Mouse (Mus musculus) lung, adult 2 months (tissue): Measurements from ENCODE around the gene Evc. TPM values are rescaled to one million over a fixed set of nuclear protein-coding genes. Genes with fewer than 3 reads are reported as not detected.

Source experiments
- DNase-seq: peaks from one replicate; pipeline ENCODE4 v3.0.0; 2022
- H3K4me1 ChIP-seq: fragments of 200-500 bp; 2 replicates; pipeline ENCODE4 v1.6.1; 2011; ENCODE audit warnings: low read length; ENCODE audit not compliant: control insufficient read depth, insufficient read depth
- H3K4me3 ChIP-seq: fragments of 200-500 bp; replicated peaks from 2 replicates; pipeline ENCODE3; 2011; ENCODE audit warnings: low read depth, mild to moderate bottlenecking, control low read depth, low read length; ENCODE audit errors: extremely low read depth
- CTCF ChIP-seq: fragments of 200-500 bp; IDR thresholded peaks from 2 replicates; pipeline ENCODE4 v1.5.1; 2011; ENCODE audit warnings: mild to moderate bottlenecking, low read length, control low read depth; ENCODE audit not compliant: insufficient read depth
- POLR2A ChIP-seq: fragments of 200-500 bp; IDR thresholded peaks from 2 replicates; pipeline ENCODE4 v1.6.1; 2011; ENCODE audit warnings: low read depth, mild to moderate bottlenecking, control low read depth, low read length, borderline replicate concordance; ENCODE audit errors: extremely low read depth
- WGBS: fragments of 180-500 bp; shearing (Covaris S2); methylation state at CpG from one replicate; pipeline ENCODE4 v1.1.7; 2018; 5-methylcytosine and 5-hydroxymethylcytosine counted together
- polyA plus RNA-seq: library from polyadenylated mRNA; depleted of rRNA; stranded (reverse); fragments of >200 nt; gene quantifications from 2 replicates; pipeline ENCODE4 v1.2.3, GENCODE M21; 2012

The Evc gene
- polyA plus RNA-seq, 1 experiment, result 11.8 TPM

DNA sequence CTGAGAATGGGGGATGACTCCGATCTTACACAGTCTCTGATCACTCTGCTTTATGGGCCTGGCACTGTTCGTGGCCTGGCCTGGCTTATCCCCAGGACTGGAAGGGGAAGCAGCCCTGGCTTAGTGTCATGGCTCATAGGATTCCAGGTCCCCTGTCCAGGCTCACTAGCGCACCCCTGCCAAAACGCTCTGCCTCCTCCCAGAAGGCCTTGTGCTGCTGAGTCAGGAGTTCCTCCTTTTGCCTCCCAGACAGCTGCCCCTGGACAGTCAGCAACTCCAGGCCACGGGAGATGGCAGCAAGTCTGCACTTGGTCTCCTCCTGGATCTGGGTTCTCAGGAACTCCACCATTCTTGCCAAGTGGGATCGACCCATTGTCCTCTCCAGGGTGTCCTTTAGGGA is 18.0 kb downstream of the Evc start:
- DNase-seq, result no peak

GRCm38 (mm10) chr5:37312980-37313722 is 23.5 kb downstream of the Evc start:
- no peak overlapping the region for H3K4me3 ChIP-seq
- no peak for DNase-seq
- 83% methylated on average over 12 of the region's 12 CpGs for WGBS
- no peaks in the 10 kb centered on the region for H3K4me1 ChIP-seq
- TF ChIP-seq CTCF (no peak), POLR2A (no peak)

More for the DNA sequence above, 18.0 kb downstream of the Evc start:
- WGBS, result 78% methylated on average over 6 of the region's 6 CpGs
- Histone ChIP-seq H3K4me1 (no peaks in the 10 kb centered on the region), H3K4me3 (no peak overlapping the region)
- TF ChIP-seq POLR2A (no peak), CTCF (no peak)

DNA sequence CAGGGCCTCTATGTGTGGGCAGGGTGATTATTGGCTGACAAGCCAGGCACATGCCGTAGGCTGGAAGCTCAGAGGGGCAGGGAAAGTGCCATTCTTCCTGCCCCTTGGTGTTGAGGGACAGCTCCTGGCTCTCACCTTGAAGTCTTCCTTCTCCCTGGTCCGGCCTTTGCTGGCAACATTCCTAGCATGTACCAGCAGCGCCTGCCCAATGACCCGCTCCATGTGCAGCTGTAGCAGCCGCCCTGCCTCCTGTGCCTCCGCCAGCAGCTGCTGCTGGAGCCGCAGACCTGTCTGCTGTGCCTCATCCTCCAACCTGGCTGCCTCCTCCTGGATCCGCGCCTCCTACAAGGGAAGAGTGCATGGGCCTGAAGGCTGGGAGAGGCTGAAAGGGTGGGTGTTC is 26.7 kb downstream of the Evc start:
- no peaks in the 10 kb centered on the region for H3K4me1 ChIP-seq
- TF ChIP-seq CTCF (no peak), POLR2A (no peak)
- 83% methylated on average over 9 of the region's 9 CpGs for WGBS
- no peak overlapping the region for H3K4me3 ChIP-seq
- no peak for DNase-seq

DNA sequence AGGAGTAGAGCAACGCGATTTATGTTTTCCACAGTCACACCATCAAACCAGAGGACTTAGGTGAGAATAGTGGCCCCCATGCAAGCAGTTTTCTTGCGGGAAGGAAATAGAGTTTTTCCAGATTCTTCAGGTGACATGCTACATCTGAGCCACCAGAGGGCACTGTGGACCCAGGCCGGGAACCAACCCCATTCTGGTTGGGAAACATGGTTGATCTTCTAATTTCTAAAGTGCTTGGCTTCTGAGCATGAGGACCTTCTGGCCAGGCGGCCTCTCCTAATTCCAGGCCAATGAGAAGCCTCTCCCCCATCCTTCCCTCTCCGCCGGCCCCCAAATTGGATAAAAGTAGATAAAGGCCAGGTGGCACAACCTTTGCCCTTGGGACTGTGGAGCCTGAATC is 38.3 kb downstream of the Evc start:
- peak; percentile 13 for DNase-seq
- H3K4me1 ChIP-seq, result no peaks in the 10 kb centered on the region
- H3K4me3 ChIP-seq, result no peak overlapping the region

GRCm38 (mm10) chr5:37296717-37297116 is 40.0 kb downstream of the Evc start:
- Histone ChIP-seq H3K4me3 (no peak overlapping the region), H3K4me1 (no peaks in the 10 kb centered on the region)
- no peak for DNase-seq
- TF ChIP-seq POLR2A (no peak), CTCF (no peak)
- 44% methylated on average over 10 of the region's 10 CpGs for WGBS

More for the DNA sequence above, 38.3 kb downstream of the Evc start:
- WGBS, result 20% methylated on average over 7 of the region's 7 CpGs
- TF ChIP-seq POLR2A (no peak), CTCF (peak; percentile 87)

DNA sequence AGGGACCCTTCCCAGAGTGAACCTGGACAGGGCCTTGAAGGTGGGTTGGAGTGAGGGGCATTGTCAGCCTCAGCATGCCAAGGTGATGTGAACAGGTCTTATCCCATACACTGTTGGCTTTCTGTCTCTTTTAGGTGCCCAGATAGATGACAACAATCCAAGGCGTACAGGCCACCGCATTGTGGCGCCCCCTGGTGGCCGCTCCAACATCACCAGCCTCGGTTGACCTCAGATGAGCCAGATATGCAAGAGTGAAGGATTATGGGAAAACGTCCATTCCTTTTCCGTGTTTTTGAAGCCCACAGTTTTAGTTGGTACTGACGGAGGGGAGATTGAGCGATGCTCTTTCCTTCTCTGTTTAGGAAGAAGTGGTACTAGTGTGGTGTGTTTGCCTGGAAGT is 45.7 kb downstream of the Evc start:
- Histone ChIP-seq H3K4me1 (no peaks in the 10 kb centered on the region), H3K4me3 (no peak overlapping the region)
- DNase-seq, result no peak
- WGBS, result 61% methylated on average over 9 of the region's 9 CpGs
- no peak for TF ChIP-seq CTCF
- no peak for TF ChIP-seq POLR2A

GRCm38 (mm10) chr5:37289236-37289635 is 47.5 kb downstream of the Evc start:
- no peak for TF ChIP-seq POLR2A
- peak; percentile 89 for TF ChIP-seq CTCF
- WGBS, result 11% methylated on average over 3 of the region's 3 CpGs
- Histone ChIP-seq H3K4me1 (no peaks in the 10 kb centered on the region), H3K4me3 (no peak overlapping the region)
- peak; percentile 8 for DNase-seq

- TF ChIP-seq CTCF, result peak; percentile 67
- no peak for TF ChIP-seq POLR2A
- Histone ChIP-seq H3K4me3 (no peak overlapping the region), H3K4me1 (no peaks in the 10 kb centered on the region)
- peak; percentile 14 for DNase-seq
- WGBS, result 57% methylated on average over 3 of the region's 3 CpGs
Observed at GRCm38 (mm10) chr5:37288374-37288773, 48.3 kb downstream of the Evc start.

DNA sequence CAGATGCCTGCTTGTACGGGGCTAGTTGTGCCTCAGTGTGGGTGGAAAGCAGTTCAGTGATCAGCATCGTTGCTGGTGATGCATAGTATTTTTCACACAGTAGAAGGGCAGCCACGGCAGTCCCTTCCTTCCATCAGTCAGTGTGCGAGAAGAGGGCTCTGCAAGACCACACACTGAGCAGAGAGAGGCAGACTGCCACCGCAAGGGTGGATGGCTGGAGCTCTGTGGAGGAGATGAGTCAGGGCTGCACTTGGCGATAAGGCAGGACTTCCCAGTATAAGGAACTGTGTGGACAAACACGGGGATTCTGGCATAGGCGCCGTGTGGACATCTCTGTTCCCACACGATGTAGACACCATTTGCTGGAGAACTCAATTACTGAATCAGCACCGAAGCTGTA is 55.7 kb downstream of the Evc start:
- 81% methylated on average over 11 of the region's 11 CpGs for WGBS
- Histone ChIP-seq H3K4me1 (no peaks in the 10 kb centered on the region), H3K4me3 (no peak overlapping the region)
- TF ChIP-seq CTCF, result no peak
- TF ChIP-seq POLR2A, result no peak
- DNase-seq, result no peak

GRCm38 (mm10) chr5:37263816-37264215 is 72.9 kb downstream of the Evc start:
- WGBS, result 66% methylated on average over 6 of the region's 6 CpGs

DNA sequence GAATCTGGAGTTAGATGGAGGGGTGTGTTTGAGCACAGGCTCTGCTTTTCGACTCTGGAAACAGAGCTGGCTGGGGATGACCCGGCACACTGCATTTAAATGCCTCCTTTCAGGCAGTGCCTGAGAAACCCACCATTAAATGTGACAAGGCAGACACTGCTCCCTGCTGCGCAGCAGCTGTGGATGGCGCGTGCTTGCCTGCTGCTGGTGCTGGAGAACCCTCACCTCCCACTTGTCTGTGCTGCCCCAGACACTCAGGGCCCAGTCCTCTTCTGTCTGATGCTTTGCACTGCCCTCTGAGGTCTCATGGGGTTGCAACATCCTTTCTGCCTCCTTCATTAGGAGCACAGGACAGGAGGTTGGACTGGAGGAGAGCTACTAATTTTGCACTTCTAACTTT is 75.0 kb downstream of the Evc start:
- DNase-seq, result no peak
- 78% methylated on average over 5 of the region's 5 CpGs for WGBS
- H3K4me1 ChIP-seq, result no peaks in the 10 kb centered on the region
- no peak overlapping the region for H3K4me3 ChIP-seq
- TF ChIP-seq CTCF, result no peak

More at GRCm38 (mm10) chr5:37263816-37264215, 72.9 kb downstream of the Evc start:
- Histone ChIP-seq H3K4me1 (no peaks in the 10 kb centered on the region), H3K4me3 (no peak overlapping the region)
- DNase-seq, result no peak
- TF ChIP-seq POLR2A, result no peak
- TF ChIP-seq CTCF, result no peak

GRCm38 (mm10) chr5:37257243-37257642 is 79.5 kb downstream of the Evc start:
- TF ChIP-seq CTCF, result no peak
- no peak for TF ChIP-seq POLR2A
- 43% methylated on average over 5 of the region's 5 CpGs for WGBS
- Histone ChIP-seq H3K4me3 (no peak overlapping the region), H3K4me1 (no peaks in the 10 kb centered on the region)
- no peak for DNase-seq
